Mouse (Mus musculus): ENCODE measurements around the gene Bcl6b.

DNA sequence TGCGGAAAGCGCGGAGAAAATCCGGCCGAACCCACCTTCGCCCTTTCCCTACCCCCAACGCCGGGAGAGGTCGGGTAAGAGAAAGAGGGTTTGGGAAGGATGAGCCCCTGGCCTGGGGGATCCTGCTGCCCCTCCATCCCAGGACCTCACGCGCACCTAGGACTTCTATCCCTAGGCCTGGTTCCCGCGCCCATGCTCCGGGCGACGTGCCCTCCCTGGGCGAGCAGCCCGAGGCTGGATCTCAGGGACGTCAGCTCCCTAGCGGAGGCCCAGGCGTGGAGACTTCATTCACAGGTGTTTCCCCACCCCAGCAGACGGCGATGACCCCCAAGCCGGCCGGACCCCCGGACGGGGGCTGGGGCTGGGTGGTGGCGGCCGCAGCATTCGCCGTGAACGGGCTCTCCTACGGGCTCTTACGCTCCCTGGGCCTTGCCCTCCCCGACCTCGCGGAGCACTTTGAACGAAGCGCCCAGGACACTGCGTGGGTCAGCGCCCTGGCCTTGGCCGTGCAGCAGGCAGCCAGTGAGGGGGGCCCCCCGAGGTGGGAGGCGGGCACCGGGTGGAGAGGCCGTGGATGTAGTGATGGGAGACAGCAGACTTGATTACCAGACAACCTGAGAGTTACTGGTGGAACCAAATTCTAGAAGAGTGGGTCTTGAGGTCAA, 15.3 kb downstream of the Bcl6b start:
- TF ChIP-seq CTCF (IDR thresholded peaks at IDR 0.05; ENCODE audit: low read depth) (no peak), EP300 (IDR thresholded peaks at IDR 0.05; ENCODE audit: low read depth) (no peak)
